Mouse (Mus musculus) megakaryocyte-erythroid progenitor cell, adult 5-6 weeks (primary cell): Measurements from ENCODE around the gene Acsl1. TPM values are rescaled to one million over a fixed set of nuclear protein-coding genes. Genes with fewer than 3 reads are reported as not detected.

Source experiments
- total RNA-seq, 2 experiments: library from RNA; stranded (forward) in 1 of 2; stranded (reverse) in 1 of 2; fragments of 200-1000, 215-1000 nt in 1 of 2; fragments of >200 nt in 1 of 2; fragmentation: Nextera tagmentation in 1 of 2; gene quantifications; 2 replicates each; pipeline ENCODE4 v1.2.3; 2014 to 2017

Gene Acsl1
- total RNA-seq, 2 experiments from 2014 or later: 104 to 139 TPM

Other genes starting within 250 kb of the Acsl1 start
- not detected in 2 replicates for gene Helt, start 176.4 kb upstream of the Acsl1 start, total RNA-seq (2014; fragmentation: Nextera tagmentation)
- not detected in 2 replicates for gene Helt, start 176.4 kb upstream of the Acsl1 start, total RNA-seq (2017)
- gene Cenpu, start 81.0 kb downstream of the Acsl1 start, total RNA-seq (2014; fragmentation: Nextera tagmentation): 43.9 and 56.0 TPM in 2 replicates
- gene Cenpu, start 81.0 kb downstream of the Acsl1 start, total RNA-seq (2017): 94.8 and 107 TPM in 2 replicates
- gene Primpol, start 146.2 kb downstream of the Acsl1 start, total RNA-seq (2014; fragmentation: Nextera tagmentation): 18.6 and 22.4 TPM in 2 replicates
- gene Primpol, start 146.2 kb downstream of the Acsl1 start, total RNA-seq (2017): 10.9 and 16.6 TPM in 2 replicates
- gene Casp3, start 146.3 kb downstream of the Acsl1 start, total RNA-seq (2014; fragmentation: Nextera tagmentation): 281 and 287 TPM in 2 replicates
- gene Casp3, start 146.3 kb downstream of the Acsl1 start, total RNA-seq (2017): 487 and 511 TPM in 2 replicates